Mouse (Mus musculus) C3H10T1/2 (cell line): Measurements from ENCODE around the gene Tph1. TPM values are rescaled to one million over a fixed set of nuclear protein-coding genes. Genes with fewer than 3 reads are reported as not detected.

Experiments
- polyA plus RNA-seq, 2 experiments: library from polyadenylated mRNA; unstranded; fragments of >200 nt; fragmentation: generic; extraction: Trizol; gene quantifications; one replicate each; pipeline ENCODE4 v1.2.1; 2012; ENCODE audit warnings: missing spikeins in 2 of 2

Gene Tph1
- not detected for polyA plus RNA-seq

GRCm38 (mm10) chr7:46672160-46672672, at the start of gene Tph1:
Tph1 (minus strand) TSS chr7:46672537.

GRCm38 (mm10) chr7:46715600-46715999, 43.3 kb upstream of the Tph1 start, which contains the start of gene Saa3:
Saa3 (minus strand) TSS chr7:46715700.

GRCm38 (mm10) chr7:46710390-46710844, 38.1 kb upstream of the Tph1 start, which contains the start of gene Saal1:
Saal1 (minus strand) TSS chr7:46710680.

GRCm38 (mm10) chr7:46639692-46640031, 32.7 kb downstream of the Tph1 start, which contains the start of gene Sergef:
Sergef (minus strand) TSS chr7:46639807.

Other genes with a start within 250 kb of the Tph1 start
- 10 to 100 TPM in 1 of 2 experiments, 1 to 10 TPM in 1; 8.7 to 18.8 TPM for gene Sergef, start 32.7 kb downstream of the Tph1 start, polyA plus RNA-seq
- gene Saal1, start 38.1 kb upstream of the Tph1 start, polyA plus RNA-seq = 10 to 100 TPM; 12.0 to 19.1 TPM
- not detected for gene Saa3, start 43.2 kb upstream of the Tph1 start, polyA plus RNA-seq
- gene Saa4, start 60.1 kb upstream of the Tph1 start, polyA plus RNA-seq = not detected
- not detected for gene Saa1, start 70.4 kb upstream of the Tph1 start, polyA plus RNA-seq
- not detected for gene Saa2, start 79.3 kb upstream of the Tph1 start, polyA plus RNA-seq
- gene Hps5, start 123.5 kb upstream of the Tph1 start, polyA plus RNA-seq = 10 to 100 TPM in 1 of 2 experiments, 1 to 10 TPM in 1; 1.3 to 10.8 TPM
- 10 to 100 TPM in 1 of 2 experiments, 1 to 10 TPM in 1; 1.3 to 12.2 TPM for gene Gtf2h1, start 123.6 kb upstream of the Tph1 start, polyA plus RNA-seq
- 1,000 to 10,000 TPM in 1 of 2 experiments, 100 to 1,000 TPM in 1; 578 to 1,659 TPM for gene Ldha, start 168.9 kb upstream of the Tph1 start, polyA plus RNA-seq
- gene Ldhc, start 188.7 kb upstream of the Tph1 start, polyA plus RNA-seq = not detected
- 10 to 100 TPM; 16.1 to 42.5 TPM for gene Tsg101, start 247.4 kb upstream of the Tph1 start, polyA plus RNA-seq